Mouse (Mus musculus): Measurements from ENCODE around the gene Plagl2.
A peak's percentile ranks its signal among the peaks of the same experiment; 100 is the strongest.
"Not testable (repeated sequence)": the region's sequence is repeated elsewhere in the genome, so short reads cannot be mapped to it uniquely, and the experiment has no call there.

Plagl2 gene

GRCm38 (mm10) chr2:153241250-153242014 is at the start of gene Plagl2, which contains the start of gene Pofut1:
Gene Plagl2, minus strand, starts transcription at chr2:153241426.
Gene Pofut1, plus strand, starts transcription at chr2:153241533.
- DNase-seq (ENCODE audit: low spot score): peak; percentile 63

DNA sequence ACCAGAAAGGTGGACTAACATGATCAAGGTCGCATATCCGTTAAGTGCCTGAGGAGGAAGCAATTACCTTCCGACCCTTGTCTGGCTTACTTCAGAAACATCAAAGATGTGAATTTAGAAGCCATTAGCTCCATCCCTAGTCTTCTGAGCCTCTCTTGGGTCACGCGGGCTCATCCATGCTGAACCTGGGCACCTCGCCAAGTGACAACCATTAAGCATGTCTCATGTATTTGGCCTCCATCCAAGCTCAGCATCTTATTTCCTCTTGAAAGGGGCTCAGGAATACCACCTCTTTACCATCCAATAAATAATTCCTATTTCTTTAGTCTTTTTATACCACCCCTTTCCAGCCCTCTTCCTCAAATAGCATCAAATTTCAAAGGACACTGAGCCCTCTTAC is 46.6 kb upstream of the Plagl2 start:
- no peak for DNase-seq (ENCODE audit: low spot score)

GRCm38 (mm10) chr2:153286524-153286923 is 45.3 kb upstream of the Plagl2 start:
- DNase-seq (ENCODE audit: low spot score): no peak

- no peak for DNase-seq (ENCODE audit: low spot score)
Measured at GRCm38 (mm10) chr2:153283919-153284318, 42.7 kb upstream of the Plagl2 start.

GRCm38 (mm10) chr2:153278357-153278756 is 37.1 kb upstream of the Plagl2 start:
- DNase-seq (ENCODE audit: low spot score): no peak

GRCm38 (mm10) chr2:153276846-153277245 is 35.6 kb upstream of the Plagl2 start:
- DNase-seq (ENCODE audit: low spot score): not testable (repeated sequence)

DNA sequence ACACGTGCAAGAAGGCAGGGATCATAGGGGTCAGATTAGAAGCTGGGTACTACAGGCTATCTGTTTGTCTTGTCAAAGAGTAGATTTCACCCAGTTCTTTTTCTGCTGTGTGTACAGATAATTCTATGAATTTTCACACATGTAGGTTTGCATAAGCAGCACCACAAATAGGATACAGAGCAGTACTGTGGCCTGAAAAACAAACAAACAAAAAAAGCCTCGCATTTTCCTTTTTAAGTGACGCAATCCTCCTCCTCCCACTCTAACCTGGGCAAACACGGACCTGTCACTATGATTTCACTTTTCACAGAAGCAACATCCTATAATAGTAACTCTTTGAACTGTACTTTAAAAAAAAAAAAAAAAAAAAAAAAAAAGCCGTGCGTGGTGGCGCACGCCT is 35.2 kb upstream of the Plagl2 start:
- DNase-seq (ENCODE audit: low spot score): no peak

- DNase-seq (ENCODE audit: low spot score): not testable (repeated sequence)
Measured at GRCm38 (mm10) chr2:153275577-153275976, 34.4 kb upstream of the Plagl2 start.

DNA sequence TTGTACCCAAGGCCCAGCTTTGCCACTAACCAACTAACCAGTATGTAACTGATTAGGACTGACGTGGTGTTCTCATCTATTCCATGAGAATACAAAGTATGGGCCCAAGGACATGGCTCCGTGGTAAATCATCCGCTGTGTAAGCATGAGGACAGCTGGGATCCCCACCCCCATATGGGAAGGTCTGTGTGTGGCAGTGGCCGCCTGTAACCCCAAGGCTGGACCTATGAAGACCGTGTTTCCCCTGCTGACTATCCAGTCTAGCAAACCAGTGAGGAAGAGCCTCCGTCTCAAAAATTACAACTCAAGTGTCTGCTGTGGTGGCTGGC is 33.7 kb upstream of the Plagl2 start:
- no peak for DNase-seq (ENCODE audit: low spot score)

GRCm38 (mm10) chr2:153274200-153274918 is 33.1 kb upstream of the Plagl2 start:
- DNase-seq (ENCODE audit: low spot score): not testable (repeated sequence)

DNA sequence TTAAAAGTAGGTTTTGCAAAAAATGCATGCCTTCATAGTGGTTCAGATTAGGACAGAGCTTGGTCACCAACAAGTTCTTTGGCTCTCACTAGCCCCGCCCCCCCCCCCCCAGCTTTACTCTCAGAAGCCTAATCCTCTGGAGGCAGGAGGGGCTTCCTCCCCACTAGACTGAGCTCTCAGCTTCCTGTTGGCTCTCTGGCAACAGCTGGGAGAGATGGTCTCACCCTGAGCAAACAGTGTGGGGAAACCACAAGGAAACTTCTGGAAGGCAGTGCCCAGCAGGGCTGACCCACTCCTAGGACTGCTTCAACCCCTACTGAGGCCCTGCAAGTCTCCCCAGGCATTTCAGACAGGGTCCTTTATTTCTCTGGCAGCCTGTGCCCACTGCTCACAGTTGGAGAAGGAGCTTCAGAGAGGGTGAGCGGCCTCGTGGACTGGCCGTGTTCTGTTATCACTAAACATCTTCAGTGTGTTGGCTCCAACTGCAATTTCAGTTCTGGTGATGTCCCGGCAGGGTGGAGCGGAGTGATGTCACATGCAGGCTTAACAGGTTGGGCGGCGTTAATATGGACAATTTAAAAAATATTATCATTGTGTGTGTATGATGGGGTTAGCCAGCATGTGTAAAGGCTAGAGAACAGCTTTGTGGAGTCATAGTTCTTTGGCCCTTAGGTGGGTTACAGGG is 29.1 kb upstream of the Plagl2 start:
- not testable (repeated sequence) for DNase-seq (ENCODE audit: low spot score)

DNA sequence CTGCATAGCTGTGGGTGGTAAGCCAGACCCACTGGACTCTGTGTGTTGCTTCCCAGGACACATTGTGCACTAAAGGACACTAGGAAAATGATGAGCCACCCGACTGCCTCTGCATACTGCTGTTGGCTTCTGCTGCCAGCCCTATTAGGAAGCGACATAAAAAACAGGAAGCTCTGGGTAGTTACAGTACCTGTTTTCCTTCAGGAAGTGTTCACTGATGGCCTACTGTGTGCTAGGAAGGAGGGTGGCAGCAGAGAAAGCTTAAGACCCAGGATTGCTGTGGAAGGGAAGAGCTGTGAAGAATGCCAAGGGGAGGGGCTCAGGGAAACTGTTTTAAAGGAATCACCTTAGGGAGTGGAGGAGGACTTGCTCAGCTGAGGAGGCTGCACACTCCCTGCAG is 26.1 kb upstream of the Plagl2 start:
- no peak for DNase-seq (ENCODE audit: low spot score)

GRCm38 (mm10) chr2:153263053-153263452 is 21.8 kb upstream of the Plagl2 start:
- DNase-seq (ENCODE audit: low spot score): no peak

DNA sequence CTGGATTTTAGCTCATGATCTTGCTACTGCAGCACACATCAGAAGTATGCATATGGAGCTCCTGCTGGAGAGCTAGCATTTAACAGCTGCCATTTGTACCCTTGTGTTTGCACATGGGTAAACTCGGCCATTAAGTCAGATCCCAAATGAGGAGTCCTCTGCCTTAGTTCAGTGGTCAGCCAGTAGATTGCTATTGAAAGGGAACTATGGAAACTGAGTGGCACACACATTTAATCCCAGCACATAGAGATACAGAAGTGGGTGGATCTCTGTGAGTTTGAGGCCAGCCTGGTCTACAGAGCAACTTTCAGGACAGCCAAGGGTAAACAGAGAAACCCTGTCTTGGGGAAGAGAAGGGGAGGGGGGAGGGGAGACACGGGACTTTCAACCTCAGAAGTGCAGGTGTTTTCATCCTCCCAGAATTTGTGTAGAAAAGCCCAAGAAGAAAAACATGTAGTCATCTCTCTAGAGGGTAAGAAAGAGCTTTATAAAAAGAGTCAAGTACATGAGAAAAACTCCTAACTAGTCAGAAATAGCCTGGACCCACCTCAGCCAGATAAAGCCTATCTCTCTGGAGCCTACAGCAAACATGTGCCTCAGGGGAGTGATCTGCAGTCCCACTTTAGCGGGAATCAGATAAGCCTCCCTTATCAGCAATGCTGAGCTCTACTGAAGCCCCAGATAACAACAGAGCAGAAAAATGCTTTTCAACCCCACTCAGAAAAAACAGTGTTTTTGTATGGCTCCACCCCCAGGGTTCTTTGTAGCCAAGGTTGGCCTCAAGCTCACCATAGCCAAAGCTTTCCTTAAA is 18.8 kb upstream of the Plagl2 start:
- DNase-seq (ENCODE audit: low spot score): no peak

- no peak for DNase-seq (ENCODE audit: low spot score)
Measured at GRCm38 (mm10) chr2:153259030-153259863, 18.0 kb upstream of the Plagl2 start.

DNA sequence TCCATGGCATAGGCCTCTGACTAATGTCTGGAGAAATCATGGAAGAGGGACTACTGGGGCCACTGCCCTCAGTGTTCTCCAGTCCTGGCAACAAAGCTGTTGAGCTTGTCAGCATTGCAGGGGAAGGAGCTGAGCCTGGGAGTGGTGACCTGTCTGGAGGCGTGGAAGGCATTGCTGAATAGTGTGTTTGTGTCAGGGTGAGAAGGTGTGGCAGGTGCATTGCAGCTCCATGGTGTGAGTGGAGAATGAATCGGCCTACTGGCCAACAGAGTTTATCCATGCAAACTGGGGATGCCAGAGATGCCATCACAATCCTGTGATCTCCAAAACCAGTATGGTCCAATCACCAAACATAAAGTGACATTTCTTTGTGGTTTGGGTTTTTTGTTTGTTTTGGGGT is 15.4 kb upstream of the Plagl2 start:
- no peak for DNase-seq (ENCODE audit: low spot score)

- DNase-seq (ENCODE audit: low spot score): no peak
Measured at GRCm38 (mm10) chr2:153249751-153250150, 8.5 kb upstream of the Plagl2 start.

DNA sequence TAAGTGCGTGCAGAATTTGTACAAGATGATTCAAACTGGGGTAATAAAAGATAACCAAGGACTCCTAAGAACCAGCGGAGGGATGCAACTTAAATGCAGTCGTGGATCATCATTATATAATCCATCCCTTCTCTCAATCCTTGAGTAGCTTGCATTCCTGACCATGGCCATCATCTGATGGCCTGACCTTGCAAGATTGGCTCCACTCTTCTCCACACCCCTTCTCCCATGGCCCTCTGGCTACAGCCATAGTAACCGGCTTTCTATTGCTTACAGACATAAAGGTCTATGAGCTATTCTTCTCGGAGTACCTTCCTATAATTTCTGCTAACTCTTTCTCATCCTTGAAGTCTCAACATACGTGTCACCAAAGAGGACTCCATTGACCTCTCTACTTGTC is 930 bp upstream of the Plagl2 start:
- no peak for DNase-seq (ENCODE audit: low spot score)

- DNase-seq (ENCODE audit: low spot score): no peak
Measured at GRCm38 (mm10) chr2:153240701-153241235, 458 bp downstream of the Plagl2 start.

DNA sequence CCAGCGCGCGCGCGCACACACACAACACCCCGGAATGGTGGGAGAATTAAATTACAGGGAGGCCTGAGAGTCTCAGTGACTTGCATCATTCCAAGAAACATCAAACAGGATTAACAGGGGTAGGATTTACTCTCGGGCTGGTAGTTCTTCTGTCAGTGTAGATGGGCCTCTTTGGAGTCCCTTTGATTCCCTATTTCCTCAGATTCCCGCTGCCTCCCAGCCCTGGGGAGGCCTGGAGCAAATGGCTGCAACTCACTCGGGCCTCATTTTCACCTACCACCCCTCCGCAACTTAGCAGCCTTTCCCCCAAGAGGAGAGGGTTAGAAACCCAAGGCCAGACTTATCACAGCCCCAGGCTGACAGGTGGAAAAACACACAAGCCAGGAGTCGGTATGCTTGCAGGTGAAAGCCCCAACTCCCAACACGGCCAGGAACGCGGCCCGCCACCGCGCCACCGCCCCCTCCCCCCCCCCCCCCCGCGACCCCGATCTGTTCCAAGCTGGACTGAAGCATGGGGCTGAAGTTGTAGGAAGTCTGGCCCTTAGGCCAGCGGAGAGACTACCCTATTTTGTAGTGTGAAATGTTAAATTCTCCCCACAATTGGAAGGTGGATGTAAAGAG is 1.3 kb downstream of the Plagl2 start:
- DNase-seq (ENCODE audit: low spot score): no peak
